Mouse (Mus musculus) lung, adult 2 months (tissue): ENCODE data around the gene Cntnap3. TPM values are rescaled to one million over a fixed set of nuclear protein-coding genes. Genes with fewer than 3 reads are reported as not detected.
"Not testable (repeated sequence)": the region's sequence is repeated elsewhere in the genome, so short reads cannot be mapped to it uniquely, and the experiment has no call there.

Source experiments
- DNase-seq: peaks from one replicate; pipeline ENCODE4 v3.0.0; 2022
- H3K4me1 ChIP-seq: fragments of 200-500 bp; 2 replicates; pipeline ENCODE4 v1.6.1; 2011; ENCODE audit warnings: low read length; ENCODE audit not compliant: control insufficient read depth, insufficient read depth
- H3K4me3 ChIP-seq: fragments of 200-500 bp; replicated peaks from 2 replicates; pipeline ENCODE3; 2011; ENCODE audit warnings: low read depth, mild to moderate bottlenecking, control low read depth, low read length; ENCODE audit errors: extremely low read depth
- CTCF ChIP-seq: fragments of 200-500 bp; IDR thresholded peaks from 2 replicates; pipeline ENCODE4 v1.5.1; 2011; ENCODE audit warnings: mild to moderate bottlenecking, low read length, control low read depth; ENCODE audit not compliant: insufficient read depth
- POLR2A ChIP-seq: fragments of 200-500 bp; IDR thresholded peaks from 2 replicates; pipeline ENCODE4 v1.6.1; 2011; ENCODE audit warnings: low read depth, mild to moderate bottlenecking, control low read depth, low read length, borderline replicate concordance; ENCODE audit errors: extremely low read depth
- WGBS: fragments of 180-500 bp; shearing (Covaris S2); methylation state at CpG from one replicate; pipeline ENCODE4 v1.1.7; 2018; 5-methylcytosine and 5-hydroxymethylcytosine counted together
- polyA plus RNA-seq: library from polyadenylated mRNA; depleted of rRNA; stranded (reverse); fragments of >200 nt; gene quantifications from 2 replicates; pipeline ENCODE4 v1.2.3, GENCODE M21; 2012; rRNA removed

Cntnap3 gene
- polyA plus RNA-seq, result not detected in 2 replicates

- Histone ChIP-seq H3K4me1 (no peaks in the 10 kb centered on the region), H3K4me3 (no peak within 1 kb of the TSS)
- DNase-seq, result no peak
- 11% methylated on average over 16 of the region's 16 CpGs for WGBS
- TF ChIP-seq POLR2A (no peak), CTCF (no peak)
Measured at GRCm38 (mm10) chr13:64903585-64904208, at the start of gene Cntnap3. TSS of gene Cntnap3 (minus strand) at chr13:64903955.

- Histone ChIP-seq H3K4me3 (no peak within 1 kb of the TSS), H3K4me1 (no peaks in the 10 kb centered on the region)
- 63% methylated on average over 1 of the region's 1 CpGs for WGBS
- no peak for DNase-seq
- no peak for TF ChIP-seq CTCF
- no peak for TF ChIP-seq POLR2A
Measured at GRCm38 (mm10) chr13:64917191-64917590, 13.4 kb upstream of the Cntnap3 start, which contains the start of gene Spata31. TSS of gene Spata31 (plus strand) at chr13:64917406.

- no peak for DNase-seq
- no peak for TF ChIP-seq CTCF
- no peak for TF ChIP-seq POLR2A
- 45% methylated on average over 1 of the region's 1 CpGs for WGBS
Measured at GRCm38 (mm10) chr13:64903132-64903531, 623 bp downstream of the Cntnap3 start.

GRCm38 (mm10) chr13:64865397-64865796 is 38.4 kb downstream of the Cntnap3 start:
- no peak overlapping the region for H3K4me3 ChIP-seq
- WGBS, result 73% methylated on average over 3 of the region's 3 CpGs
- H3K4me1 ChIP-seq, result no peaks in the 10 kb centered on the region
- TF ChIP-seq CTCF, result no peak
- no peak for TF ChIP-seq POLR2A
- DNase-seq, result no peak

More at GRCm38 (mm10) chr13:64903132-64903531, 623 bp downstream of the Cntnap3 start:
- no peak overlapping the region for H3K4me3 ChIP-seq
- no peaks in the 10 kb centered on the region for H3K4me1 ChIP-seq

GRCm38 (mm10) chr13:64824856-64825255 is 78.9 kb downstream of the Cntnap3 start:
- 51% methylated on average over 5 of the region's 5 CpGs for WGBS
- not testable (repeated sequence) for DNase-seq, H3K4me3 ChIP-seq, H3K4me1 ChIP-seq

GRCm38 (mm10) chr13:64745383-64745782 is 158.4 kb downstream of the Cntnap3 start:
- 80% methylated on average over 3 of the region's 3 CpGs for WGBS
- Histone ChIP-seq H3K4me1 (no peaks in the 10 kb centered on the region), H3K4me3 (no peak overlapping the region)
- DNase-seq, result no peak
- TF ChIP-seq CTCF (no peak), POLR2A (no peak)

GRCm38 (mm10) chr13:64732244-64732643 is 171.5 kb downstream of the Cntnap3 start:
- TF ChIP-seq CTCF (no peak), POLR2A (no peak)
- Histone ChIP-seq H3K4me1 (no peaks in the 10 kb centered on the region), H3K4me3 (no peak overlapping the region)
- WGBS, result 26% methylated on average over 3 of the region's 3 CpGs
- no peak for DNase-seq

- TF ChIP-seq POLR2A (no peak), CTCF (no peak)
- 71% methylated on average over 2 of the region's 2 CpGs for WGBS
- no peak for DNase-seq
- Histone ChIP-seq H3K4me1 (no peaks in the 10 kb centered on the region), H3K4me3 (no peak overlapping the region)
Measured at GRCm38 (mm10) chr13:64716791-64717190, 187.0 kb downstream of the Cntnap3 start.

GRCm38 (mm10) chr13:64692463-64692862 is 211.3 kb downstream of the Cntnap3 start:
- TF ChIP-seq CTCF, result no peak
- no peak for TF ChIP-seq POLR2A
- H3K4me3 ChIP-seq, result no peak overlapping the region
- DNase-seq, result no peak
- WGBS, result 52% methylated on average over 1 of the region's 1 CpGs
- no peaks in the 10 kb centered on the region for H3K4me1 ChIP-seq

Other genes starting within 250 kb of the Cntnap3 start
- not detected in 2 replicates for gene Spata31, start 13.5 kb upstream of the Cntnap3 start, polyA plus RNA-seq
- not detected in 2 replicates for gene Spata31d1c, start 129.1 kb upstream of the Cntnap3 start, polyA plus RNA-seq
- not detected in 2 replicates for gene Prss47, start 148.8 kb upstream of the Cntnap3 start, polyA plus RNA-seq
- gene Mfsd14b, start 209.0 kb upstream of the Cntnap3 start, polyA plus RNA-seq, result 21.2 and 21.3 TPM in 2 replicates
- not detected in 2 replicates for gene Olfr465-ps1, start 234.1 kb upstream of the Cntnap3 start, polyA plus RNA-seq
- gene Olfr466, start 246.3 kb upstream of the Cntnap3 start, polyA plus RNA-seq, result not detected in 2 replicates